Mouse (Mus musculus) lung, adult 2 months (tissue): ENCODE data around the gene Ccser1.

ENCODE experiments used
- CTCF ChIP-seq: fragments of 200-500 bp; IDR thresholded peaks from 2 replicates; pipeline ENCODE4 v1.5.1; 2011; ENCODE audit warnings: mild to moderate bottlenecking, low read length, control low read depth; ENCODE audit not compliant: insufficient read depth
- POLR2A ChIP-seq: fragments of 200-500 bp; IDR thresholded peaks from 2 replicates; pipeline ENCODE4 v1.6.1; 2011; ENCODE audit warnings: low read depth, mild to moderate bottlenecking, control low read depth, low read length, borderline replicate concordance; ENCODE audit errors: extremely low read depth

- TF ChIP-seq CTCF (no peak), POLR2A (no peak)
These were observed 247.4 kb downstream of the Ccser1 start for GRCm38 (mm10) chr6:61427490-61427889.
